Mouse (Mus musculus) lung, embryonic 16.5 days (tissue): ENCODE measurements around the gene Fzd5. TPM values are rescaled to one million over a fixed set of nuclear protein-coding genes. Genes with fewer than 3 reads are reported as not detected.

Experiments
- ATAC-seq: fragments of 200-750 bp; cut with Nextera tagmentation; 2 replicates; pipeline ENCODE4 v1.8.0; 2017; ENCODE audit warnings: low read depth, mild to moderate bottlenecking, moderate library complexity
- H3K27ac ChIP-seq: fragments of 300-500 bp; sonication (generic); 2 replicates; pipeline ENCODE4 v1.5.1; 2014; ENCODE audit warnings: mild to moderate bottlenecking, control low read depth, low read length
- H3K27me3 ChIP-seq: fragments of 300-500 bp; sonication (generic); 2 replicates; pipeline ENCODE4 v1.6.1; 2014; ENCODE audit warnings: low read depth, low read length, mixed read lengths; ENCODE audit not compliant: control insufficient read depth, insufficient read depth
- H3K36me3 ChIP-seq: fragments of 300-500 bp; sonication (generic); 2 replicates; pipeline ENCODE4 v1.6.1; 2014; ENCODE audit warnings: low read length; ENCODE audit not compliant: control insufficient read depth, insufficient read depth
- H3K4me1 ChIP-seq: fragments of 300-500 bp; sonication (generic); replicated peaks from 2 replicates; pipeline ENCODE4 v1.6.1; 2014; ENCODE audit warnings: low read length, mixed read lengths; ENCODE audit not compliant: control insufficient read depth, insufficient read depth
- H3K4me2 ChIP-seq: fragments of 300-500 bp; sonication (generic); 2 replicates; pipeline ENCODE4 v1.6.1; 2014; ENCODE audit warnings: low read depth, low read length, control low read depth
- H3K4me3 ChIP-seq: fragments of 300-500 bp; sonication (generic); 2 replicates; pipeline ENCODE4 v1.5.1; 2014; ENCODE audit warnings: mild to moderate bottlenecking, low read length, control low read depth
- H3K9ac ChIP-seq: fragments of 300-500 bp; sonication (generic); 2 replicates; pipeline ENCODE4 v1.6.1; 2014; ENCODE audit warnings: low read length, control low read depth
- H3K9me3 ChIP-seq: fragments of 300-500 bp; sonication (generic); 2 replicates; pipeline ENCODE4 v1.6.1; 2016; ENCODE audit warnings: low read length; ENCODE audit not compliant: control insufficient read depth
- WGBS: fragments of 180-500 bp; shearing (Covaris S2); extraction: QIAGEN DNeasy Blood & Tissue Kit; methylation state at CpG from one replicate; pipeline ENCODE4 v1.1.7; 2014; 5-methylcytosine and 5-hydroxymethylcytosine counted together
- polyA plus RNA-seq: library from polyadenylated mRNA; unstranded; fragments of >200 nt; fragmentation: Nextera tagmentation; extraction: Ambion mirVana; gene quantifications from 2 replicates; pipeline ENCODE4 v1.2.1, GENCODE M21; 2015

Fzd5 gene
- polyA plus RNA-seq = 2.3 and 2.5 TPM in 2 replicates

DNA sequence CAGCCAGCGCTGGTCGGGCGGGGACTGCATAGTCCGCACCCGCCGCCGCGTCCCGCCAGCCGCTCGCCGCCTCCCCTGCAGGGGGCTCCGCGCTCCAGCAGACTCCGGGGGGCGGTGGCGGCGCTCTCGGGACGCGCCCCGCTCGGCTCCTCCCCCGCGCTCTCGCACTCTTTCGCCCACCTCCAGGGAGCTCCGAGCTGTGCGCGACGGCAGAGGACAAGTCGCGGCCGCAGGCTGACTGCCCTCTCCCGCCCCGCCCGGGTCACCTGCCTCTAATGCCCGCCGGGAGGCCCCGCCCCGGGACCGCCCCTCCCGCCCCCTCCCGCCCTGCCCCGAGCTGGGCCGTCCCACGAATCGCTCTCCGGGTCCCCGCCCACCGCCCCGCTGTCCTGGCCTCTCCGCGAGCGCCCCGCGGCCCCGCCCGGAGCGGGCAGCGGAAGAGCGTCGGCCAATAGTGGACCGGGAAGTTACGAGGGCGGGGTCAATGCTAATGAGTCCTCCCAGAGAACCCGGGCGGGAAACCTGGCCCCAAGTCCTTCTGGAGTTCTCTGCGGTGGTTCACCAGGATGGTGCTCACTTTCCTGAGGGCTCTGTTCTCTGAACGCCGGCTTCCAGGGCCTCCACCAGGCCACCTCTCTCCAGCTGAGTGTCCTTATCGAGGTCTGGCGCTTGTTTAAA is at the start of gene Fzd5:
Gene Fzd5 (minus strand): TSS at position 250 of the 678 bp plus-strand sequence.
- H3K36me3 ChIP-seq = no peaks in the 10 kb centered on the region
- WGBS = 1% methylated on average over 29 of the region's 73 CpGs
- peak within 1 kb of the TSS; percentile 93 for H3K4me2 ChIP-seq
- peak within 1 kb of the TSS; percentile 62 for H3K4me3 ChIP-seq
- H3K27ac ChIP-seq = peak within 1 kb of the TSS; percentile 85
- no peaks in the 10 kb centered on the region for H3K9me3 ChIP-seq
- peak; percentile 96 for ATAC-seq
- peaks cover 32% of the 10 kb centered on the region for H3K4me1 ChIP-seq
- peaks cover 29% of the 10 kb centered on the region for H3K27me3 ChIP-seq
- peak within 1 kb of the TSS; percentile 72 for H3K9ac ChIP-seq

DNA sequence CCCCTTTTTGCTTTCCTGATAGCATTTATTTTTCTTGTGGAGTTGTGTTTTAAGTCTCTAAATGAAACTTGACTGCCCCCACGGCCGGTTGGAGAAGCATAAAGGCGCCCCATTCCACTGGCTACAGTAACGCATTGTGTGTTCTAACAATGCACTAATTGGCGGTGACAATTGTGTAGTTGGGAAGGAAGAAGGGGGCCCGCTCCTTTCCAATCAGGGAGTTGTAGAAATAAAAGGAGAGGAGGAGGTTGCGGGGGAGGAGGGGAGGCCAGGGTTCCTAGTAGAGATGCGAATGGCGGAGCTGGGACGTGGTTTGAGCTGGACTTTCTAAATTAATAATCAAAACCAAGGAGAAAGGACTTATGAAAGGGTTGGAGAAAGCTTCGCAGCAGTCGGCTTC is 42.3 kb upstream of the Fzd5 start:
- Histone ChIP-seq H3K27ac (no peak overlapping the region), H3K36me3 (no peaks in the 10 kb centered on the region), H3K9ac (no peak overlapping the region), H3K27me3 (no peaks in the 10 kb centered on the region), H3K4me3 (no peak overlapping the region), H3K9me3 (no peaks in the 10 kb centered on the region), H3K4me1 (no peaks in the 10 kb centered on the region), H3K4me2 (no peak overlapping the region)
- no peak for ATAC-seq
- WGBS = 79% methylated on average over 12 of the region's 12 CpGs

- no peaks in the 10 kb centered on the region for H3K36me3 ChIP-seq
- ATAC-seq = no peak
- H3K9me3 ChIP-seq = no peaks in the 10 kb centered on the region
- H3K9ac ChIP-seq = no peak overlapping the region
- WGBS = 76% methylated on average over 5 of the region's 5 CpGs
- no peak overlapping the region for H3K4me2 ChIP-seq
- no peak overlapping the region for H3K27ac ChIP-seq
- H3K4me1 ChIP-seq = no peaks in the 10 kb centered on the region
- H3K27me3 ChIP-seq = no peaks in the 10 kb centered on the region
- H3K4me3 ChIP-seq = no peak overlapping the region
Measured at GRCm38 (mm10) chr1:64779415-64779814, 41.9 kb upstream of the Fzd5 start.

GRCm38 (mm10) chr1:64773305-64773704 is 35.8 kb upstream of the Fzd5 start:
- Histone ChIP-seq H3K36me3 (no peaks in the 10 kb centered on the region), H3K4me3 (no peak overlapping the region), H3K9me3 (no peaks in the 10 kb centered on the region), H3K4me2 (no peak overlapping the region), H3K4me1 (no peaks in the 10 kb centered on the region), H3K27ac (peak overlapping the region; percentile 36; the same call in 1 of the 2 replicates), H3K27me3 (no peaks in the 10 kb centered on the region), H3K9ac (no peak overlapping the region)
- 65% methylated on average over 4 of the region's 4 CpGs for WGBS
- ATAC-seq = peak; percentile 90

DNA sequence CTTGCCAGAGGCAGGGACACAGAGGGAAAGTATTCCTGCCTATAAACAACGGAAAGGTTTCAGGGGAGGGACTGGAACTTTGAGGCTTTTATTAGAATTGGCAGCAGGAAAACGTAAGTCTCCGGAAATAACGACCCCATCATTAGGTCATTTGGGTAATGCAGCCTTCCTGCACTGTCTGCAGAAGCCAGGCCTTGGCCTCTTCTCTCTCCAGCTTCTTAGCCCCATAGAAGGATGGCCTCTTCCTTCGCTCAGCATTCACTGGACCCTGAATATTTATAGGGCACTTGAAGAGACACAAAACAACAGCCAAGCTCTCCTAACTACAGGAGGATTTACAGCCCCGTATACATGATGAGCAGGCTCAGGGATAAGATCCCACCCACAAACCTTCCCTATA is 32.6 kb upstream of the Fzd5 start:
- Histone ChIP-seq H3K4me2 (no peak overlapping the region), H3K9me3 (no peaks in the 10 kb centered on the region), H3K27ac (no peak overlapping the region; the same call in 1 of the 2 replicates), H3K36me3 (no peaks in the 10 kb centered on the region), H3K27me3 (no peaks in the 10 kb centered on the region), H3K4me1 (no peaks in the 10 kb centered on the region), H3K4me3 (no peak overlapping the region), H3K9ac (no peak overlapping the region)
- 43% methylated on average over 6 of the region's 6 CpGs for WGBS
- no peak for ATAC-seq

- no peak for ATAC-seq
- Histone ChIP-seq H3K4me3 (no peak overlapping the region), H3K27me3 (no peaks in the 10 kb centered on the region), H3K9ac (no peak overlapping the region), H3K36me3 (no peaks in the 10 kb centered on the region), H3K4me2 (no peak overlapping the region), H3K27ac (no peak overlapping the region), H3K9me3 (no peaks in the 10 kb centered on the region), H3K4me1 (peaks cover 9% of the 10 kb centered on the region)
- 47% methylated on average over 4 of the region's 4 CpGs for WGBS
Measured at GRCm38 (mm10) chr1:64761646-64762045, 24.1 kb upstream of the Fzd5 start.

- no peak overlapping the region for H3K4me3 ChIP-seq
- H3K36me3 ChIP-seq = no peaks in the 10 kb centered on the region
- no peak for ATAC-seq
- peak overlapping the region; percentile 69 for H3K27ac ChIP-seq
- H3K4me1 ChIP-seq = peaks cover 12% of the 10 kb centered on the region
- WGBS = 64% methylated on average over 5 of the region's 5 CpGs
- H3K9ac ChIP-seq = peak overlapping the region; percentile 7; the same call in 1 of the 2 replicates
- no peaks in the 10 kb centered on the region for H3K27me3 ChIP-seq
- no peak overlapping the region for H3K4me2 ChIP-seq
- H3K9me3 ChIP-seq = no peaks in the 10 kb centered on the region
Measured at GRCm38 (mm10) chr1:64757766-64758165, 20.2 kb upstream of the Fzd5 start.

DNA sequence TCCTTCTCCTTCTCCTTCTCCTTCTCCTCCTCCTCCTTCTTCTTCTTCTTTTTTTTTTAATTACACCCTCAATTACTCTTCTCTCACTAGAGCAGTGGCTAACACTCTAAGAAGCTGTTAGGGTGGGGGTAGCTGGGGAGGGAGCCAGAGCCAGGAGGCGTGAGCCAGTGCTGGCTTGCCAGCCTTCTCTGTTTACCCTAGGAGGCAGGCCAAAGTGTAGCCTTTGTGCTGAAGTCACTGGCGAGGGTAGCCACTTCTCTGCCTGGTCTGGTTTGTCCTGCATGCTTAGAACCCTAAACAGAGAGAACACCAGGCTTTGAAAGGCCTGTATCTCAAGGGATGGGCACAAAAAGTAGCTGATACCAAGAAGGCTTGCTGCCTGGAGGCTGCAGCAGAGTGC is 19.7 kb upstream of the Fzd5 start:
- Histone ChIP-seq H3K4me2 (no peak overlapping the region), H3K27ac (peak overlapping the region; percentile 69), H3K9ac (peak overlapping the region; percentile 7; the same call in 1 of the 2 replicates), H3K27me3 (no peaks in the 10 kb centered on the region), H3K36me3 (no peaks in the 10 kb centered on the region), H3K4me3 (no peak overlapping the region), H3K9me3 (no peaks in the 10 kb centered on the region), H3K4me1 (peaks cover 12% of the 10 kb centered on the region)
- 15% methylated on average over 2 of the region's 2 CpGs for whole genome bisulfite sequencing
- peak; percentile 89 for ATAC-seq

GRCm38 (mm10) chr1:64756640-64757030 is 19.1 kb upstream of the Fzd5 start:
- 0 out of 2 replicates have a peak overlapping the region, but pooled peaks have one; percentile 8 for H3K9ac ChIP-seq
- H3K4me3 ChIP-seq = no peak overlapping the region
- peak overlapping the region; percentile 74 for H3K27ac ChIP-seq
- no peaks in the 10 kb centered on the region for H3K9me3 ChIP-seq
- peaks cover 12% of the 10 kb centered on the region for H3K4me1 ChIP-seq
- no peak for ATAC-seq
- WGBS = 31% methylated on average over 10 of the region's 10 CpGs
- no peaks in the 10 kb centered on the region for H3K27me3 ChIP-seq
- peak overlapping the region; percentile 4; the same call in 1 of the 2 replicates for H3K4me2 ChIP-seq
- H3K36me3 ChIP-seq = no peaks in the 10 kb centered on the region
